Mouse (Mus musculus): ENCODE results near the gene Efcab14. TPM values are rescaled to one million over a fixed set of nuclear protein-coding genes. Genes with fewer than 3 reads are reported as not detected.
A peak's percentile ranks its signal among the peaks of the same experiment; 100 is the strongest.

Efcab14 gene
- total and polyA plus RNA-seq, 3 experiments, result 20.4 to 40.1 (median 38.7) TPM

DNA sequence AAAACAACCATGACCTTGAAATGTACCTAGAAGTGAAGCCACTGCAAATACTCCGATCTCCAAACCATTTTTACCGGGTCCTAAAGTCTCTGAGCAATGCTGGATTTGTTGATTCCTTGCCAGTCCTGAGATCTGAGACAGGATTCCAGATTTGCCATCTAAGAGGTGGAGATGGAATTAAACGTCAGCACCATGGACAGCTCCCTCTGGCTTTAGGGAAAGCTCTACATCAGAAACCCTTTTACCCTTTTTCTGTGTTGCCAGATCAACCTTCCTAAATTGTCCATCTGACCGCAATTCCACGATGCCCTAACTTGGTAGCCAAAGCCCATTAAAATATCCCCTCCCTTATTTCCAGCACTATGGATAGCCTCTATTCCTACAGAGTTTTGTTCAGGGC lies 8.8 kb upstream of the Efcab14 start:
- Histone ChIP-seq H3K27ac (no peak overlapping the region), H3K27me3 (ENCODE audit: control insufficient read depth, insufficient read depth, low read length) (no peaks in the 10 kb centered on the region), H3K79me2 (replicated peaks; ENCODE audit: control insufficient read depth, insufficient read depth, low read length) (no peaks in the 10 kb centered on the region), H3K36me3 (ENCODE audit: control insufficient read depth, insufficient read depth, low read length) (no peaks in the 10 kb centered on the region), H3K9ac (ENCODE audit: low read depth, low read length) (no peak overlapping the region), H3K4me3 (no peak overlapping the region), H3K4me1 (ENCODE audit: control insufficient read depth, insufficient read depth, low read length) (peaks cover 2% of the 10 kb centered on the region)
- WGBS, result 13% methylated on average over 5 of the region's 5 CpGs
- intact Hi-C loops (cut with DNase I), result no loop called here
- DNase-seq, result no peak
- TF ChIP-seq EP300 (IDR thresholded peaks at IDR 0.05; ENCODE audit: insufficient read depth, low read depth, low read length) (no peak), POLR2A (IDR thresholded peaks at IDR 0.05; ENCODE audit: insufficient read depth, low read depth, low read length) (no peak), CTCF (IDR thresholded peaks at IDR 0.05) (no peak)

DNA sequence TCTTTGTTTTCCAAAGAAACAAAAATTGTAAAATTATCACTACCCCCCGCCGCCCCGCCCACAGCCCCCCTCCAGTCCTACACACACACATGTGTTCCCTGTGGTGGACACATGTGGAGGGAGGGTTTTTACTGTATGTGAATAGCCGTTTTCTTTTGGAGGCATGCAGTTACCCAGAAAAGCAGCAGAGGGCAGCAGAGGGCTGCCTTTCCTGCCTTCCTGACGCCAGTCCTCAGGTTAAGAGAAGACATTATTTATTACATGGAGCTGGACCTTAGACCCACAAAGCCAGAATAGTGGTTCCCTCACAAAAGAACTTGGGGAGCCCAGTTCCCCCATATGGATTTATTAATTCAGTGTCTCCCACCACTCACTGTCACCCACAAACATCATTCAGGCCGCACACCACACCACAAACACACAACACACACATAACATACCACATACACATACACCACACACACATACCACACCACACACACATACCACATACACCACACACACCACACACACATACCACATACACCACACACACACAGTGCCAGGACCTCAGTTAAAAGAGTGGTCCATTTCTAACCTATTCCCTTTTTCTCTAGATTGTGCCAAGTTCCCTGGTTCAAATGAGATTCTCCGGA lies 5.8 kb upstream of the Efcab14 start:
- Histone ChIP-seq H3K36me3 (ENCODE audit: control insufficient read depth, insufficient read depth, low read length) (no peaks in the 10 kb centered on the region), H3K4me1 (ENCODE audit: control insufficient read depth, insufficient read depth, low read length) (peaks cover 2% of the 10 kb centered on the region), H3K79me2 (replicated peaks; ENCODE audit: control insufficient read depth, insufficient read depth, low read length) (no peaks in the 10 kb centered on the region), H3K9ac (ENCODE audit: low read depth, low read length) (no peak overlapping the region), H3K27me3 (ENCODE audit: control insufficient read depth, insufficient read depth, low read length) (no peaks in the 10 kb centered on the region), H3K27ac (no peak overlapping the region), H3K4me3 (no peak overlapping the region)
- intact Hi-C loops (cut with DNase I), result loop anchor here (1.0 to 5.0 kb wide), 3 partner anchors 171 to 249 kb away; no protein-coding TSS in a partner anchor
- DNase-seq, result peak; percentile 68 to 80
- TF ChIP-seq EP300 (IDR thresholded peaks at IDR 0.05; ENCODE audit: insufficient read depth, low read depth, low read length) (peak; percentile 76; the same call in 1 of the 2 replicates), POLR2A (IDR thresholded peaks at IDR 0.05; ENCODE audit: insufficient read depth, low read depth, low read length) (no peak), CTCF (IDR thresholded peaks at IDR 0.05) (peak; percentile 89; the same call in 1 of the 2 replicates)
- 19% methylated on average over 7 of the region's 7 CpGs for WGBS

DNA sequence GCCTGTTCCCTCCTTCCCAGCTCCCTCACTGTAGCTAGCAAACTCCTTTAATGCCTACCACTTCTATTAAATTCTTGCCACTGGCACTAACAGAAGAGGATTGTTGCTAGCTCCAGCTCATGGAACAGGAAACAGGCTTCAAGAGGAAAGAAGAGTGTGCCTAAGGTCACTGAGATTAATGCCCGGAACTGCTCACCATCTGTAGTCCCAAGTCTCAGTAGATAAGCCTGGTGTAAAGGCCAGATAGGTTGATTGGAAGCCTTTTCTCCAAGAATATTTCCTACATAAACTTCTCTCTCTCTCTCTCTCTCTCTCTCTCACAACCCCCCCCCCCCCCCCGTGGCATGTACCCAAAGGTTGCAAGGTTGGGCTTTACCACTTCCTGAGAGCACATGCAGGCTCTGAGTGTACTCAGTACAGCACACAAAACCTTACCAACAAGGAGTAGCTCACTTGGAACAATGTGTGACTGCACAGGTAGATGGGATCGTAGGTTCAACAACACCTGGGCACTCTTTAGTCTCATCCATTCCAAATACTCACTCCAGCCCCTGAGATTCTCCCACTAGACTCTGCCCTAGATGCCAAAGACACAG lies 5.2 kb upstream of the Efcab14 start:
- Histone ChIP-seq H3K36me3 (ENCODE audit: control insufficient read depth, insufficient read depth, low read length) (no peaks in the 10 kb centered on the region), H3K27me3 (ENCODE audit: control insufficient read depth, insufficient read depth, low read length) (no peaks in the 10 kb centered on the region), H3K4me1 (ENCODE audit: control insufficient read depth, insufficient read depth, low read length) (peaks cover 2% of the 10 kb centered on the region), H3K4me3 (no peak overlapping the region), H3K27ac (no peak overlapping the region), H3K9ac (ENCODE audit: low read depth, low read length) (no peak overlapping the region), H3K79me2 (replicated peaks; ENCODE audit: control insufficient read depth, insufficient read depth, low read length) (no peaks in the 10 kb centered on the region)
- intact Hi-C loops (cut with DNase I), result loop anchor here (5.0 kb wide), 1 partner anchor 170 kb away; no protein-coding TSS in a partner anchor
- no peak for TF ChIP-seq EP300 (IDR thresholded peaks at IDR 0.05; ENCODE audit: insufficient read depth, low read depth, low read length)
- DNase-seq, result no peak
- 37% methylated on average over 3 of the region's 3 CpGs for WGBS

DNA sequence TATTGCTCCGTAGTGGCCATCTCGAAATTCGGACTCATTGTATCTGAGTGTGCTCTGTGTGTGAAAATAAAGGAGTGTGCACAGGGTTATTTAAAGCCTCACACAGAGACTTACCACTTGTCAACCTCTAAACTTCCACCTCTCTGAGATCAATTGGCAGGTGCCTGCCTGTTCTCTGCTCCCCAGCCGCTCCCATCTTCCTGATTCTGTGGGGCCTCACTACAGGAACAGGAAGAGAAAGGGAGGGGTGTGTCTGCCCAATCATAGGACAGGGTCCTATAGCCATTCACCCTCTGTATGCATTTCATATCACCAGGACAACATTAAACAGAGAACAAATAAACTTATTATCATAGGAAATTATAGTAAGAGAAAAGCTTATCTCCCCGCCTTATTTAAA lies 3.8 kb upstream of the Efcab14 start:
- Histone ChIP-seq H3K79me2 (replicated peaks; ENCODE audit: control insufficient read depth, insufficient read depth, low read length) (no peaks in the 10 kb centered on the region), H3K27ac (no peak overlapping the region), H3K4me1 (ENCODE audit: control insufficient read depth, insufficient read depth, low read length) (peaks cover 5% of the 10 kb centered on the region), H3K36me3 (ENCODE audit: control insufficient read depth, insufficient read depth, low read length) (peaks cover under 1% of the 10 kb centered on the region; the same call in 1 of the 2 replicates), H3K27me3 (ENCODE audit: control insufficient read depth, insufficient read depth, low read length) (no peaks in the 10 kb centered on the region), H3K4me3 (no peak overlapping the region), H3K9ac (ENCODE audit: low read depth, low read length) (no peak overlapping the region)
- no peak for TF ChIP-seq POLR2A (IDR thresholded peaks at IDR 0.05; ENCODE audit: insufficient read depth, low read depth, low read length)
- no peak for TF ChIP-seq CTCF (IDR thresholded peaks at IDR 0.05)
- TF ChIP-seq EP300 (IDR thresholded peaks at IDR 0.05; ENCODE audit: insufficient read depth, low read depth, low read length), result no peak
- intact Hi-C loops (cut with DNase I), result loop anchor here (5.0 kb wide), 1 partner anchor 169 kb away; no protein-coding TSS in a partner anchor
- 60% methylated on average over 5 of the region's 5 CpGs for WGBS
- DNase-seq, result no peak

DNA sequence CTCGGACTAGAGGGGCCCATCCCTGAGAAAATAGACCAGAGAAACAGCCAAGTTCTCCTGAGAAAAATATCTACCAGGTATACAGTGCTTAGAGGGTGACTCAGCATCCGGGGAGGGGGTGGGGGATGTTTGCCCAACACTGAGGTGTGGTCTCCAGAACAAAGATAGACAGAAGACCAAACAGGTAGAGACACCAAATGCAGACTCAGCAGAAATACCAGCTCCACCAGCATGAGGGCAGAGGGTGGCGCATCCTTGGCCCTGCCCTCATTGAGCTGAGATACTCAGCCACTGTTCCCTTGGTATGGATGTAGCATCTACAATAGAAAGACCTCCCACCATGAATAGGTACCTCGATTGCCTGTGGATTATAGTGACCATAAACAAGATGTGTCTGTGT lies 2.7 kb upstream of the Efcab14 start:
- intact Hi-C loops (cut with DNase I), result loop anchor here (5.0 kb wide), 2 partner anchors 102 to 167 kb away; partner anchors contain the start of gene Mknk1
- no peak overlapping the region for H3K4me3 ChIP-seq
- peaks cover 5% of the 10 kb centered on the region for H3K4me1 ChIP-seq (ENCODE audit: control insufficient read depth, insufficient read depth, low read length)
- H3K9ac ChIP-seq (ENCODE audit: low read depth, low read length), result no peak overlapping the region
- H3K27ac ChIP-seq, result no peak overlapping the region
- 63% methylated on average over 4 of the region's 4 CpGs for WGBS
- no peaks in the 10 kb centered on the region for H3K27me3 ChIP-seq (ENCODE audit: control insufficient read depth, insufficient read depth, low read length)
- DNase-seq, result no peak
- peaks cover 7% of the 10 kb centered on the region for H3K36me3 ChIP-seq (ENCODE audit: control insufficient read depth, insufficient read depth, low read length)
- TF ChIP-seq EP300 (IDR thresholded peaks at IDR 0.05; ENCODE audit: insufficient read depth, low read depth, low read length) (no peak), POLR2A (IDR thresholded peaks at IDR 0.05; ENCODE audit: insufficient read depth, low read depth, low read length) (no peak), CTCF (IDR thresholded peaks at IDR 0.05) (no peak)
- no peaks in the 10 kb centered on the region for H3K79me2 ChIP-seq (replicated peaks; ENCODE audit: control insufficient read depth, insufficient read depth, low read length)

DNA sequence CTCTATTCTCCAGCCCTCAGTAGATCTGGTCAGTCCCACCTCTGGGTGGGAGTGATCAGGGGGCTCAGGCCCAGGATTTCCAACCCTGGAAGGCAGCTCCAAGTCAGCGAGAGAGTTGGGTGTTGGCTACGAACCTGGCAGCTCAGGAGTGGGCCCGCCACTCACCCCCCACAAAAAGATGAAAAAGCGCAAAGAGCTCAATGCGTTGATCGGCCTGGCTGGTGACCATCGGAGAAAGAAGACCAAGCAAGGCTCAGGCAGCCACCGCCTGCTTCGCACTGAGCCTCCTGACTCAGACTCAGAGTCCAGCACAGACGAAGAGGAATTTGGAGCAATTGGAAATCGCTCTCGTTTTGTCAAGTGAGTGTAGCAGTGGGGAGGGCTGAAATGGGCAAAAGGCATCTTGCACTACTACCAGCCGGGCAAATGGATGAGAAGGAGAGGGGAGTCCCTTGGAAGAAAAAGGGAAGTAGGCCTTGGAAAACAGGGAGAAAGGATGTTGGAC lies 989 bp downstream of the Efcab14 start:
- 35% methylated on average over 13 of the region's 13 CpGs for WGBS
- peak overlapping the region; percentile 85; the same call in 1 of the 2 replicates for H3K9ac ChIP-seq (ENCODE audit: low read depth, low read length)
- DNase-seq, result peak in 1 of 2 experiments; percentile 21
- intact Hi-C loops (cut with DNase I), result loop anchor here (5.0 kb wide), 1 partner anchor 99 kb away; the partner anchor contains the start of gene Mknk1
- H3K27ac ChIP-seq, result no peak overlapping the region
- TF ChIP-seq CTCF (IDR thresholded peaks at IDR 0.05) (no peak), POLR2A (IDR thresholded peaks at IDR 0.05; ENCODE audit: insufficient read depth, low read depth, low read length) (no peak), EP300 (IDR thresholded peaks at IDR 0.05; ENCODE audit: insufficient read depth, low read depth, low read length) (no peak)
- H3K4me1 ChIP-seq (ENCODE audit: control insufficient read depth, insufficient read depth, low read length), result peaks cover 4% of the 10 kb centered on the region
- no peaks in the 10 kb centered on the region for H3K27me3 ChIP-seq (ENCODE audit: control insufficient read depth, insufficient read depth, low read length)
- H3K36me3 ChIP-seq (ENCODE audit: control insufficient read depth, insufficient read depth, low read length), result peaks cover 11% of the 10 kb centered on the region
- H3K4me3 ChIP-seq, result peak overlapping the region; percentile 84
- no peaks in the 10 kb centered on the region for H3K79me2 ChIP-seq (replicated peaks; ENCODE audit: control insufficient read depth, insufficient read depth, low read length)

All from heart, adult 2 months (tissue).